Mouse (Mus musculus): Measurements from ENCODE around the gene Zfand4. TPM values are rescaled to one million over a fixed set of nuclear protein-coding genes. Genes with fewer than 3 reads are reported as not detected.
A peak's percentile ranks its signal among the peaks of the same experiment; 100 is the strongest.
"Not testable (repeated sequence)": the region's sequence is repeated elsewhere in the genome, so short reads cannot be mapped to it uniquely, and the experiment has no call there.

The Zfand4 gene
- total RNA-seq, 1 experiment from 2014 or later = 32.0 TPM

DNA sequence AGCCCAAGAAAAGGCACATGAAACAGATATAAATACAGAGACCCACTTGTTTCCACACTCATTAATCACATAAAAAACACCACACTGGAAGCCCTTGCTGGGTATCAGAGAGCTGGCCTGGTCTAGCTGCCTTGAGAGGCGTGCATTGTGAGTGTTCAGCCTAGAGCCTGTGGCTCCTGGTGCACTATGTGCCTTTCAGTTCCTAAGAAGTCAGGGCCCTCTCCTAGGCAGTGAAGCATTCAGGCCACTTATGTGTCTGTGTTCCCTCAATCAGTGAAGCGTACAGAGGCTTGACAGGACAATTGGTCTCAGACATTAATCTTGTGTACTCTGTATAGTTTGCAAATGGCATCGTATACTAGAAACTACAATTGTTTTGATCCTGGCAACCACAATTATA, 19.3 kb downstream of the Zfand4 start:
- ATAC-seq (replicated peaks in 1 of 2; ENCODE audit: insufficient read depth in 1 of 2, low FRiP score in 2 of 2, low TSS enrichment in 1 of 2, low read depth in 1 of 2, poor library complexity in 2 of 2, severe bottlenecking in 2 of 2) = no peak

DNA sequence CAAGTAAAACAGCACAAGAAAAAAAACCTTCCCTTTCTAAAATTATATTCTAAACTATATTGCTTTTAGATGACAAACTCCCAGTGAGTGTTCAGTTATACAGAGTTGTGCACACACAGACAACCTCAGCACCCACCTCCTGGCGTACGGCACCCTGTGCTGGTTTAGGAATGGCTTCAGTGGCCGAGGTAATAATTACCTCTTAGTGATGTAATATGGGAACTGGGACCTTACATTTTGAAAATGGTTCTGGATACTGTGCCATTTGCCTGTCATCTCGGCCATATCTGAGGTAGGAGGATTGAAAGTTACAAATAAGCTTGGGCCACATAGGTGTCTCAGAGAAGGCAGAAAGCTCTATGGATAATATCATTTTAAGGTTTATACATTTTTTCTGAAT, 22.3 kb downstream of the Zfand4 start:
- no peak for ATAC-seq (replicated peaks in 1 of 2; ENCODE audit: insufficient read depth in 1 of 2, low FRiP score in 2 of 2, low TSS enrichment in 1 of 2, low read depth in 1 of 2, poor library complexity in 2 of 2, severe bottlenecking in 2 of 2)

DNA sequence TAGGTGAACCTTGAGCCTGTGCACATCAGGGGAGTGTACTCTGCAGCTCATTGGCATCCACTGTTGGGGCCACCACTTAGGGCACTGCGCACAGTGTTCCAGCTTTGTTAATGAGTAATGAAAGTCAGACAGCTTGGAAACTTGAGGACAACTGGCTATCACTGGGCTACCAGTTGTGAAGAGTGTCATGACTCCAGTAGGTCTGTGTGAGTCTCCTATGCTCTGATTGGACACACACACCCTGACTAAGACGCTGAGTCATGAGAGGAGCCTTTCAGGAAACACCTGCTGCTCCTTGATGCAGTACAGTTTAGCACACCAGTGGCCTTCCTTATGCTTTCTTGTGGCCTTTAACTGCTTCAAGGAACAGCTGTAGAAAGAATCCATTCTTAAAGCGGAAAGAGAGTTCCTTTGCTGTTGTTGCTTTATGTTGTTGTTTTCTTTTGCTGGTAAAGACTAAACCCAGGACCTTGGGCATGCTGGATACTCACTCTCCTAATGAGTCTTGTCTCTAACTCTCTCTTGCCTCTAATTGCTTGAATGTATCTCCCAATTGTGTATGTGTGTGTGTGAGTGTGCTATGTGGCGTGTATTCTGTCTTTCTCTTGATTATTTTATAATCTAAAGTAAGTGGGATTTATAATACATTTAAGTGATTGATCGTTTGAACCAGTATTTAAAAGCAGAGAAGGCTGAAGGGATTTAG, 23.0 kb downstream of the Zfand4 start:
- ATAC-seq (replicated peaks in 1 of 2; ENCODE audit: insufficient read depth in 1 of 2, low FRiP score in 2 of 2, low TSS enrichment in 1 of 2, low read depth in 1 of 2, poor library complexity in 2 of 2, severe bottlenecking in 2 of 2) = peak; percentile 99

DNA sequence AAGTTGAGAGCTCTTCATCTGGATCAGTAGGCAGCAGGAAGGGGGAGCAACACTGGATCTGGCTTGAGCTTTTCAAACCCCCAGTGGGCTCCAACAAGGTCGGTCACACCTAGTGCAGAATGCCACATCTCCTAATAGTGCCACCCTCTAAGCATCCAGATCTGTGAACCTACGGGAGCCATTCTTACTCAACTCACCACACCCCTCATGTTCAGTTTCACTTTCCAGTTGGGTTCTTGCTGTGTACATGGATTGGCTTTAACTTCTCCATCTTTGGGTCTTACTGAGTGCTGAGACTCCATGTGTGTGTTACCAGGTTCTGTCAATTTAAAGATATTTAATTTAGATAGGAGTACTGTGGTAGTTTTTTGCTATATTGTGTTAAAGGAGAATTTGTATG, 47.4 kb downstream of the Zfand4 start:
- no peak for ATAC-seq (replicated peaks in 1 of 2; ENCODE audit: insufficient read depth in 1 of 2, low FRiP score in 2 of 2, low TSS enrichment in 1 of 2, low read depth in 1 of 2, poor library complexity in 2 of 2, severe bottlenecking in 2 of 2)

GRCm38 (mm10) chr6:116319259-116319658, 55.2 kb downstream of the Zfand4 start:
- no peak for ATAC-seq (replicated peaks in 1 of 2; ENCODE audit: insufficient read depth in 1 of 2, low FRiP score in 2 of 2, low TSS enrichment in 1 of 2, low read depth in 1 of 2, poor library complexity in 2 of 2, severe bottlenecking in 2 of 2)

DNA sequence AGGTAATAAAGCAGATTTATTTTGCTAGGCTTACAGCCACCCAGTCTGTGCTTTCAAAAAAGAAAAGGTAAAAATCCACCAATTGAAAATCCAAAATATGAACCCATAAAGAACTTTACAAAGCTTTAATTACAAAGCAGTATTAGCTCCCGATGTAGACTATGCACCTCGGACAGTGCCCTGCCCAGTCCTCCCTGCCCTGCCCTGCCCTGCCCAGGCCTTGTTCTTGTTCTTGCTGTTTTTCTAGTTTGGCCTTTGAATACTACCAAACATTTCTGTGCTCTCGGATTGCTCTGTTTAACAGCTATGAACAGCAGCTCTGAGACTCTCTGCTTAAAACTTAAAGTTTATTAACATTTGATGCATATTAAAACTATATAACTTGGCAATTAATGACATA, 62.6 kb downstream of the Zfand4 start:
- no peak for ATAC-seq (replicated peaks in 1 of 2; ENCODE audit: insufficient read depth in 1 of 2, low FRiP score in 2 of 2, low TSS enrichment in 1 of 2, low read depth in 1 of 2, poor library complexity in 2 of 2, severe bottlenecking in 2 of 2)

DNA sequence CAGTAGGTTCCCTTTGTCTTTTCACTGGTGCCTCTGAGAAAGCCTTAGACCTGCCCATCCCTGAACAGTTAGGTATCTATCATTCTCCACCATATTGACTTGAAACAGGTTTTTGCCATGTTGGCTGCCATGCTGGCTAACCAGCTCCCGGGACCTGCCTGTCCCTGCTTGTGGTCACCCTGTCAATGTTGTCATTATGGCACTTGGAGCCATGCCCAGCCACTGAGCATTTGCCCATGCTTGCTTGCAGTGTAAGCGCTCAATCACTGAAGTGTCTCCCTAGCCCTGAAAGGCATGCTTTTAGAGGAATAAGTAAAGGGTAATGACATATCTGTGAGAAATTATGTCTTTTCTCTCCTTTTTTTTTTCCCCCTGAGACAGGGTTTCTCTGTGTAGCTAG, 67.4 kb downstream of the Zfand4 start:
- no peak for ATAC-seq (replicated peaks in 1 of 2; ENCODE audit: insufficient read depth in 1 of 2, low FRiP score in 2 of 2, low TSS enrichment in 1 of 2, low read depth in 1 of 2, poor library complexity in 2 of 2, severe bottlenecking in 2 of 2)

DNA sequence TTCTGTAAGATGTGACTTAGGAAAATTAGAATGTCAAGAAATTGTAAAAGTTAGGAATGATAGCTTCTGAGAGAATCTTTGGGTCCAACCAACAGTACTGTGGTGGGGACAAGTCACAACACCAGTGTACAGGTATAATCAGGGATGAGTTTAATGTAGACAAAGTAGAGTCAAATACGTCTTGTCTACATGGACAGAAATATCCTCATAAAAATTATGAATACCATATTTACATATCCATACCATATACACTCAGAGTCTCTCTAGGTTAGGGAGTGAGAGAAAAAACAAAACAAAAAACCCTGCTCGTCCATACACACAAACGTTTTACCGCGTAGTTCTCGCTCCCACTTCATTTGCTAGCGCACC, 73.4 kb downstream of the Zfand4 start:
- ATAC-seq (replicated peaks in 1 of 2; ENCODE audit: insufficient read depth in 1 of 2, low FRiP score in 2 of 2, low TSS enrichment in 1 of 2, low read depth in 1 of 2, poor library complexity in 2 of 2, severe bottlenecking in 2 of 2) = peak in 1 of 2 experiments; percentile 9; a peak in 1 of 4 replicates

DNA sequence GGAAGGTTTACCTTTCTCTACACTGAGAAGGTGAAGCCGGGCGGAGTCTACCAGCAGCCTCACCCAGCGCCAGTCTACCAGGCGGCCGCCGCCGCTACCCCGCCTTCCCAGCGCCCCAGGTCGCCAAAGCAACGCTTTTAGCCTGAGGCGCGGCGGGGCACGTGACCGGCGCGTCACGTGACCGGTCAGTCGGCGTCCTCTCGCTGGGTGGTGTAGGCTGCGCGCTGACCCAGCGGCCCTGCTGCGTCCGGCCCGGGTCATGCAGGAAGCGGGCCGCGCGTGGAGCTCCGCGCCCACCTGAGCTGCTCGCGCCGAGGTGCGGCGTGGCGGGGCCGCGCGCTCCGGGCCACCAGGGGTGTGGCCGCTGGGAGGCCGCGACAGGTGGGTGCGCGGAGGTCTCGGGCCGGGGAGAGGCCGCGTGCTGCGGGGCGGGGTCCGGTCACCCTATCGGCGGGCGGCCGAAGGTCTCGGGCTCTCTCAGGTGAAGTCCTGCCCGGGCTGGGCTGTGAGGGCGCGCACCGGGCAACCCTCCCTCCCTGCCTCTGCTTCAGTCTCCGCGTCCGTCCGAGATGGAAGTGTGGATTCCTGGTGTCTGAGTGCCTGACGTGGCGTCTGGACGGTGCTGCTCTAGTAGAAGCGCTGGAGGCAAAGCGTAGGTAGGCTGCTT, 73.9 kb downstream of the Zfand4 start, which contains the start of gene March8:
March8 (plus strand) TSS at position 190 of the 667 bp plus-strand sequence.
- peak; percentile 79 to 82 for ATAC-seq (replicated peaks in 1 of 2; ENCODE audit: insufficient read depth in 1 of 2, low FRiP score in 2 of 2, low TSS enrichment in 1 of 2, low read depth in 1 of 2, poor library complexity in 2 of 2, severe bottlenecking in 2 of 2)

DNA sequence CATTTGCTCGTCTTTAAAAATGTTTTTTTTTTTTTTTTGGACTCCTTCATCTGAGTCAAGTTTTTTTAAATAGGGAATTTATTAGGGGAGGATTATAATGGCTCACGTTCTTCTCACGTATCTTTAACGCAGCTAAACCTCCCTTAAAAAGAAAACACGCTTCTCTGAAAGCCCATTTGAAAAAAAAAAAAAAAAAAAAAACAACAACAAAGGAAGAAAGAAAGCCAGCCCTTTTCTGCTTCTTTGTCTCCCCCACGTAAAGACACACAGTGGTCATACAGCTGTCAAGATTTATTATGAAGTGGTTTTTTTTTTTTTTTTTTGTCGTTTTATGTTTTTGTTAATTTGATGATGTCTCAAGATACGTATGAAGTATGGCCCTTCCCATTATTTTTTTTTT, 74.5 kb downstream of the Zfand4 start:
- no peak for ATAC-seq (replicated peaks in 1 of 2; ENCODE audit: insufficient read depth in 1 of 2, low FRiP score in 2 of 2, low TSS enrichment in 1 of 2, low read depth in 1 of 2, poor library complexity in 2 of 2, severe bottlenecking in 2 of 2)

GRCm38 (mm10) chr6:116339088-116339487, 75.1 kb downstream of the Zfand4 start:
- ATAC-seq (replicated peaks in 1 of 2; ENCODE audit: insufficient read depth in 1 of 2, low FRiP score in 2 of 2, low TSS enrichment in 1 of 2, low read depth in 1 of 2, poor library complexity in 2 of 2, severe bottlenecking in 2 of 2) = no peak

DNA sequence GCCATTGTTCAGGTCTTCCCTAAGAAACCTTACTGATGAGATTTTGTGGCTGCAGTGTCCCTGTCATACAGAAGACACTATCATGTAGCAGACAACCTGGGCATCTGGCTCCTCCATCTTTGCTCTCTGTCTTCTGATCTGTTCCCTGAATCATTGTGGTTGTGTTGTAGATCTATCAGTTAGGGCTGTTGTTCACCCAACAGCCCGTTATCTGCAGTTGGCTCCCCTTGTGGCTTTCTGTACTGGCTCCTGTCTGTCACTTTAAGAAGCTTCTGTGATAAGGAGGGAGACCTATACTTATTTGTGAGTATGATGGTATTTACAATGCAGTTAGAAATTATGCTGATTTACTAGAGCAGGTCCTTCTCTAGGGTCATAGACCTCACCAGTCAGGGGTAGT, 76.5 kb downstream of the Zfand4 start:
- no peak for ATAC-seq (replicated peaks in 1 of 2; ENCODE audit: insufficient read depth in 1 of 2, low FRiP score in 2 of 2, low TSS enrichment in 1 of 2, low read depth in 1 of 2, poor library complexity in 2 of 2, severe bottlenecking in 2 of 2)

GRCm38 (mm10) chr6:116347953-116348352, 83.9 kb downstream of the Zfand4 start:
- ATAC-seq (replicated peaks in 1 of 2; ENCODE audit: insufficient read depth in 1 of 2, low FRiP score in 2 of 2, low TSS enrichment in 1 of 2, low read depth in 1 of 2, poor library complexity in 2 of 2, severe bottlenecking in 2 of 2) = no peak

- ATAC-seq (replicated peaks in 1 of 2; ENCODE audit: insufficient read depth in 1 of 2, low FRiP score in 2 of 2, low TSS enrichment in 1 of 2, low read depth in 1 of 2, poor library complexity in 2 of 2, severe bottlenecking in 2 of 2) = peak in 1 of 2 experiments; percentile 58; a peak in 1 of 4 replicates
Measured at GRCm38 (mm10) chr6:116349997-116350396, 86.0 kb downstream of the Zfand4 start.

- ATAC-seq (replicated peaks in 1 of 2; ENCODE audit: insufficient read depth in 1 of 2, low FRiP score in 2 of 2, low TSS enrichment in 1 of 2, low read depth in 1 of 2, poor library complexity in 2 of 2, severe bottlenecking in 2 of 2) = no peak
Measured at GRCm38 (mm10) chr6:116350643-116351042, 86.6 kb downstream of the Zfand4 start.

DNA sequence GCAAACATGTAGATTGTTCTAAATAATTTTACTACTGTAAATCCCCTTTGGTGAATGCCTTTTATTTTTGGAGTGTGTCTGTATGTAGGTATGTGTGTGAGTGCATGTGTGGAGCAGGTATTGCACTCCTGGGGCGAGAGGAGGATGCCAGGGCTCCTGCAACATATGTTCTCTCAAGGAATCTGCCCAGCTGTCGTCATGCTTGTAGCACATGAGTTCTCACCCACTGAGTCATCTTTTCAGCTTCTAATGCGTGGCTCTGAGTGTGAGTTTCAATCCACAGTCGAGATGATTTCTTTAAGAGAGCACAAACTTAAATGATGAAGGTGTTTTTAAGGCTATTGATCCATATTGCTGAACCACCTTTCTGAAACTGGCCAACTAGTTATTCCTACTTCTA, 87.5 kb downstream of the Zfand4 start:
- ATAC-seq (replicated peaks in 1 of 2; ENCODE audit: insufficient read depth in 1 of 2, low FRiP score in 2 of 2, low TSS enrichment in 1 of 2, low read depth in 1 of 2, poor library complexity in 2 of 2, severe bottlenecking in 2 of 2) = no peak

DNA sequence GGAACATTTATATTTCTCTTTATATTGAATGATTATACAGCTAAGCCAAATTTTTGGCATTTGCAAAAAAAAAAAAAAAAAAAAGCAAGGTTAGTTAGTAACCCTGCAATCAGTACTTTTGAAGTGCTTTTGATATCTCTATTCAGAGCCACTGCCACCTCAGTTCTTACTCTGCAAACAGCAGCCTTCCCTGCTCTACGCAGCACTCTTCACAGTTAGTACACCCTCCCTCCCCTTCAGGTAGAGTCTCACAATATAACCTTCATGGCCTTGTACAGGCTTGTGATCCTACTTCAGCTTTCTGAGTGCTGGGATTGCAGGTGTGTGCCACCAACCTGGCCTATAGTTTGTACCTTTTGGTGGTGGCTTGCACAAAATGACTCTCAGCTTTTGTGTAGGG, 89.4 kb downstream of the Zfand4 start:
- ATAC-seq (replicated peaks in 1 of 2; ENCODE audit: insufficient read depth in 1 of 2, low FRiP score in 2 of 2, low TSS enrichment in 1 of 2, low read depth in 1 of 2, poor library complexity in 2 of 2, severe bottlenecking in 2 of 2) = no peak

DNA sequence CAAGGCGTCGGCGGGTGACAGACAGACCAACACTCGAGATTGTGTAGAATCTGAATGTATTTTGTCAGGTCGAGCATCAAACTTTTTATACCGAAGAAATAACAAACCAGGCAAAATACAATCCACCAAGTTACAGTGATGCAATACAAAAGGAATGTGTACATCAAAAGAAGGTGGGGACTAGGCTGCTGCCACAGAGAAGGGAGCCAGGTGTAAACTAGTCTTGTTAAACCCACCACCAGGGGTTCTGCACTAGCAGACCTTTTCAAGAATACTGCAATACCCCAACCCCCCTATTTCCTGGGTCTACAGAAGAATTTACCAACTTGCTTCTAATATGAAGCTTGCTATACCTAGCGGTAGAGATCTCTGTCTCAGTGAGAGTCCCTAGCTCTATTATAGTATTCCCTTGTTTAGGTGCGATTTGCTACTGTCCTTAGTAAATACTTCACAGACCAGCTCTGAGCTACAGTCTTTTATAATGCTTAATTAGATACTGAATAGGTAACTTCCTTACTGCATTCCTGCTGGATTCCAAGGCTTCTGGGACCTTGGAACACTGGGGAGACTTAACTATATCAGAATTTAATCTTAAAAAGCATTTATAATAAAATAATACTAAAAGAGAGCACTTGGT, 92.4 kb downstream of the Zfand4 start:
- ATAC-seq (replicated peaks in 1 of 2; ENCODE audit: insufficient read depth in 1 of 2, low FRiP score in 2 of 2, low TSS enrichment in 1 of 2, low read depth in 1 of 2, poor library complexity in 2 of 2, severe bottlenecking in 2 of 2) = not testable (repeated sequence)

Measured in hematopoietic stem cell, adult 5-6 weeks (primary cell).